Mouse (Mus musculus): Measurements from ENCODE around the gene Uts2b. TPM values are rescaled to one million over a fixed set of nuclear protein-coding genes. Genes with fewer than 3 reads are reported as not detected.

Gene Uts2b
- polyA plus RNA-seq, 1 experiment, result not detected

- H3K4me1 ChIP-seq (ENCODE audit: control insufficient read depth, insufficient read depth, insufficient read length, low read length), result peaks cover 3% of the 10 kb centered on the region; the same call in 1 of the 2 replicates
- WGBS, result 98% methylated on average over 1 of the region's 1 CpGs
- H3K36me3 ChIP-seq (ENCODE audit: control insufficient read depth, insufficient read depth, low read length), result peaks cover 2% of the 10 kb centered on the region; the same call in 1 of the 2 replicates
- no peak overlapping the region for H3K27ac ChIP-seq (ENCODE audit: insufficient read depth, low read depth, low read length)
- H3K4me3 ChIP-seq (ENCODE audit: low read depth, low read length), result no peak overlapping the region
- no peak for TF ChIP-seq CTCF (IDR thresholded peaks at IDR 0.05; ENCODE audit: extremely low read depth, insufficient read length, insufficient replicate concordance, low read depth, low read length)
- no peak for TF ChIP-seq POLR2A (IDR thresholded peaks at IDR 0.05; ENCODE audit: low read depth, low read length)
- no peaks in the 10 kb centered on the region for H3K27me3 ChIP-seq (ENCODE audit: control insufficient read depth, insufficient read depth, low read length)
Measured at GRCm38 (mm10) chr16:27396951-27397350, 26.9 kb upstream of the Uts2b start.

- Histone ChIP-seq H3K27ac (ENCODE audit: insufficient read depth, low read depth, low read length) (no peak overlapping the region), H3K36me3 (ENCODE audit: control insufficient read depth, insufficient read depth, low read length) (peaks cover 2% of the 10 kb centered on the region; the same call in 1 of the 2 replicates), H3K4me3 (ENCODE audit: low read depth, low read length) (no peak overlapping the region), H3K27me3 (ENCODE audit: control insufficient read depth, insufficient read depth, low read length) (no peaks in the 10 kb centered on the region), H3K4me1 (ENCODE audit: control insufficient read depth, insufficient read depth, insufficient read length, low read length) (peaks cover 4% of the 10 kb centered on the region; the same call in 1 of the 2 replicates)
- 59% methylated on average over 4 of the region's 4 CpGs for WGBS
- TF ChIP-seq POLR2A (IDR thresholded peaks at IDR 0.05; ENCODE audit: low read depth, low read length) (no peak), CTCF (IDR thresholded peaks at IDR 0.05; ENCODE audit: extremely low read depth, insufficient read length, insufficient replicate concordance, low read depth, low read length) (no peak)
Measured at GRCm38 (mm10) chr16:27395251-27396037, 25.4 kb upstream of the Uts2b start.

- TF ChIP-seq CTCF (IDR thresholded peaks at IDR 0.05; ENCODE audit: extremely low read depth, insufficient read length, insufficient replicate concordance, low read depth, low read length) (no peak), POLR2A (IDR thresholded peaks at IDR 0.05; ENCODE audit: low read depth, low read length) (no peak)
Measured at GRCm38 (mm10) chr16:27391845-27392244, 21.8 kb upstream of the Uts2b start.

GRCm38 (mm10) chr16:27390306-27390705 lies 20.3 kb upstream of the Uts2b start:
- Histone ChIP-seq H3K36me3 (ENCODE audit: control insufficient read depth, insufficient read depth, low read length) (peaks cover 2% of the 10 kb centered on the region; the same call in 1 of the 2 replicates), H3K4me1 (ENCODE audit: control insufficient read depth, insufficient read depth, insufficient read length, low read length) (peaks cover 10% of the 10 kb centered on the region; the same call in 1 of the 2 replicates), H3K27ac (ENCODE audit: insufficient read depth, low read depth, low read length) (no peak overlapping the region), H3K27me3 (ENCODE audit: control insufficient read depth, insufficient read depth, low read length) (no peaks in the 10 kb centered on the region), H3K4me3 (ENCODE audit: low read depth, low read length) (peak overlapping the region; percentile 3; the same call in 1 of the 2 replicates)
- TF ChIP-seq POLR2A (IDR thresholded peaks at IDR 0.05; ENCODE audit: low read depth, low read length) (no peak), CTCF (IDR thresholded peaks at IDR 0.05; ENCODE audit: extremely low read depth, insufficient read length, insufficient replicate concordance, low read depth, low read length) (no peak)
- 62% methylated on average over 4 of the region's 4 CpGs for WGBS

More at GRCm38 (mm10) chr16:27391845-27392244, 21.8 kb upstream of the Uts2b start:
- 27% methylated on average over 2 of the region's 2 CpGs for WGBS
- no peaks in the 10 kb centered on the region for H3K27me3 ChIP-seq (ENCODE audit: control insufficient read depth, insufficient read depth, low read length)
- no peak overlapping the region for H3K27ac ChIP-seq (ENCODE audit: insufficient read depth, low read depth, low read length)
- no peak overlapping the region for H3K4me3 ChIP-seq (ENCODE audit: low read depth, low read length)
- peaks cover 10% of the 10 kb centered on the region; the same call in 1 of the 2 replicates for H3K4me1 ChIP-seq (ENCODE audit: control insufficient read depth, insufficient read depth, insufficient read length, low read length)
- peaks cover 2% of the 10 kb centered on the region; the same call in 1 of the 2 replicates for H3K36me3 ChIP-seq (ENCODE audit: control insufficient read depth, insufficient read depth, low read length)

GRCm38 (mm10) chr16:27389534-27390282 lies 19.7 kb upstream of the Uts2b start:
- 14% methylated on average over 7 of the region's 7 CpGs for WGBS
- no peak for TF ChIP-seq POLR2A (IDR thresholded peaks at IDR 0.05; ENCODE audit: low read depth, low read length)
- no peak for TF ChIP-seq CTCF (IDR thresholded peaks at IDR 0.05; ENCODE audit: extremely low read depth, insufficient read length, insufficient replicate concordance, low read depth, low read length)
- peaks cover 2% of the 10 kb centered on the region; the same call in 1 of the 2 replicates for H3K36me3 ChIP-seq (ENCODE audit: control insufficient read depth, insufficient read depth, low read length)

GRCm38 (mm10) chr16:27388761-27389451 lies 18.9 kb upstream of the Uts2b start, which contains the start of gene Ccdc50:
Gene Ccdc50 (plus strand): TSS chr16:27388869.
- 0 out of 2 replicates have a peak, but pooled peaks have one; percentile 4 for TF ChIP-seq POLR2A (IDR thresholded peaks at IDR 0.05; ENCODE audit: low read depth, low read length)
- TF ChIP-seq CTCF (IDR thresholded peaks at IDR 0.05; ENCODE audit: extremely low read depth, insufficient read length, insufficient replicate concordance, low read depth, low read length), result no peak
- under 1% methylated on average over 69 of the region's 69 CpGs for WGBS
- Histone ChIP-seq H3K27ac (ENCODE audit: insufficient read depth, low read depth, low read length) (peak within 1 kb of the TSS; percentile 94), H3K27me3 (ENCODE audit: control insufficient read depth, insufficient read depth, low read length) (no peaks in the 10 kb centered on the region), H3K4me1 (ENCODE audit: control insufficient read depth, insufficient read depth, insufficient read length, low read length) (peaks cover 10% of the 10 kb centered on the region; the same call in 1 of the 2 replicates), H3K4me3 (ENCODE audit: low read depth, low read length) (peak within 1 kb of the TSS; percentile 71), H3K36me3 (ENCODE audit: control insufficient read depth, insufficient read depth, low read length) (peaks cover 2% of the 10 kb centered on the region; the same call in 1 of the 2 replicates)

More at GRCm38 (mm10) chr16:27389534-27390282, 19.7 kb upstream of the Uts2b start:
- peaks cover 10% of the 10 kb centered on the region; the same call in 1 of the 2 replicates for H3K4me1 ChIP-seq (ENCODE audit: control insufficient read depth, insufficient read depth, insufficient read length, low read length)
- peak overlapping the region; percentile 80 for H3K27ac ChIP-seq (ENCODE audit: insufficient read depth, low read depth, low read length)
- H3K27me3 ChIP-seq (ENCODE audit: control insufficient read depth, insufficient read depth, low read length), result no peaks in the 10 kb centered on the region
- H3K4me3 ChIP-seq (ENCODE audit: low read depth, low read length), result peak overlapping the region; percentile 71

Measured in small intestine, adult 2 months (tissue).